Mouse (Mus musculus): Measurements from ENCODE around the gene Zic1. TPM values are rescaled to one million over a fixed set of nuclear protein-coding genes. Genes with fewer than 3 reads are reported as not detected.
A peak's percentile ranks its signal among the peaks of the same experiment; 100 is the strongest.

Gene Zic1
- polyA plus RNA-seq, 1 experiment from 2014 or later: 30.5 TPM

DNA sequence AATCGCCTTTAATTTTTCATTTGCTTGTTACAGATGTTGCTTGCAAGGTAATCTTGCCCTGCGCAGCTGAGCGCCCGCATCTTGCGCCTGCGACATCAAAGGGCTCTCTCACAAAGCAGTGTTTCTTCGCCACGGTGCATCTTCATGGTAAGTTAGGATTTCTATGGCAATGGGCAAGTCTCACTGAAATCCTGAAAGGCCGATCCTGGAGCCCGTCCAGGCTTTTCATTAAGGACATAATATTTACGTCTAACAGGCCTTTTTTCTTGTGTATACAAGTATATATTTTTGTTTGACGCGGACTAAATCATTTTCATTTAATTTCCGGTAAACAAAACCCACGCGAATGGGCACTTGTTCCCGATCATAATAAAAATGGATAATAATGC is 20.9 kb upstream of the Zic1 start:
- peaks cover 31% of the 10 kb centered on the region for H3K27me3 ChIP-seq (ENCODE audit: control insufficient read depth, insufficient read depth, low read length)
- peaks cover 10% of the 10 kb centered on the region; the same call in 1 of the 2 replicates for H3K4me1 ChIP-seq (ENCODE audit: control insufficient read depth, insufficient read depth, low read length)
- peak overlapping the region; percentile 17; the same call in 1 of the 2 replicates for H3K9ac ChIP-seq (replicated peaks; ENCODE audit: low read depth, low read length)
- H3K4me2 ChIP-seq (ENCODE audit: low read depth, low read length): peak overlapping the region; percentile 37
- no peaks in the 10 kb centered on the region for H3K9me3 ChIP-seq (ENCODE audit: control insufficient read depth, low read length)
- peak overlapping the region; percentile 1; the same call in 1 of the 2 replicates for H3K4me3 ChIP-seq (ENCODE audit: low read depth, low read length)
- no peak for ATAC-seq (ENCODE audit: low read depth)
- H3K36me3 ChIP-seq (ENCODE audit: control insufficient read depth, insufficient read depth, low read length): no peaks in the 10 kb centered on the region
- peak overlapping the region; percentile 96 for H3K27ac ChIP-seq (ENCODE audit: low read depth, low read length)
- 9% methylated on average over 17 of the region's 17 CpGs for WGBS

DNA sequence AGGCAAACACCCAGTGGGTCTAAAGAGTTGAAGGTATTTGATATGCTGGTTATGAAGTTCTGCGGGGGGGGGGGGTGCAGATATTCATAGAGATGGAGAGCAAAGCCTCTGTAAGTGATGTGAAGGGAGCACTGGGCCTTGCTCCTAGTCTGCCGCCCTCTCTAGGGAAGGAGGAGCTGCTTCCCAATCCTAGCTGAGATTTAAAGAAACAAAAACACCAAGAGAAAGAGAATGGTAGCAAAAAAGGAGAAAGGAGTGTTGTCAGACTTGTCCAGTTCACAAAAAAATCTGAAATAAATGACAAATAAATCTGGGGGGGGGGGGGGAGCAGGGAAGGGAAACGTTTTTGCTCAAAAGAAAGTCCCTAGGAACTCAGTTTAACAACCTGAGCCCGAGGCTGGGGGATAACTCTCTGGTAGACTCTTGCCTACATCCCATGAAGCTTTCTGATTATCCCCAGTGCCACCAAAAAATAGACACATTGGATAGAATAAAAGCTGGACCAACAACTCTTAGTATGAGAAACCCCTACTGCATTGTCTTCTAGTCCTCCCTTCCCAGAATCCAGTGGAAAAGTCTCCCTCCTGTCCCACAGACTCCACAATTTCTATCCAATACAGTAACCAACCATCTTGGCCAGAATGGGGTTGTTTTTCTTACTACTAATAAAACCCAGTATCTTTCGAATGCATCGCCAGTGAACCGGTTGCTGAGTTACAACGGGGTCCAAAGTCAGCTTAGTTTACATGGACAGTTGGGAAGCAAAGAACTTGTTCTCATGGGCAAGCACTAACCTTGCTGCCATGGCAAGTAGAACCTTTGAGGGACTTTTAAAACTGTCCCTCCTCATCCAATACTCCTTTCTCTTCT is 20.2 kb upstream of the Zic1 start:
- Histone ChIP-seq H3K36me3 (ENCODE audit: control insufficient read depth, insufficient read depth, low read length) (no peaks in the 10 kb centered on the region), H3K27ac (ENCODE audit: low read depth, low read length) (peak overlapping the region; percentile 96), H3K4me2 (ENCODE audit: low read depth, low read length) (no peak overlapping the region; the same call in 1 of the 2 replicates), H3K9me3 (ENCODE audit: control insufficient read depth, low read length) (no peaks in the 10 kb centered on the region), H3K4me1 (ENCODE audit: control insufficient read depth, insufficient read depth, low read length) (peaks cover 10% of the 10 kb centered on the region; the same call in 1 of the 2 replicates), H3K9ac (replicated peaks; ENCODE audit: low read depth, low read length) (peak overlapping the region; percentile 17; the same call in 1 of the 2 replicates), H3K4me3 (ENCODE audit: low read depth, low read length) (no peak overlapping the region), H3K27me3 (ENCODE audit: control insufficient read depth, insufficient read depth, low read length) (peaks cover 30% of the 10 kb centered on the region)
- WGBS: 5% methylated on average over 8 of the region's 8 CpGs
- ATAC-seq (ENCODE audit: low read depth): no peak

GRCm38 (mm10) chr9:91384693-91385560 is 19.3 kb upstream of the Zic1 start:
- peak overlapping the region; percentile 68 for H3K4me2 ChIP-seq (ENCODE audit: low read depth, low read length)
- peaks cover 10% of the 10 kb centered on the region; the same call in 1 of the 2 replicates for H3K4me1 ChIP-seq (ENCODE audit: control insufficient read depth, insufficient read depth, low read length)
- no peaks in the 10 kb centered on the region for H3K9me3 ChIP-seq (ENCODE audit: control insufficient read depth, low read length)
- 11% methylated on average over 4 of the region's 4 CpGs for WGBS
- peaks cover 22% of the 10 kb centered on the region for H3K27me3 ChIP-seq (ENCODE audit: control insufficient read depth, insufficient read depth, low read length)
- no peak overlapping the region for H3K4me3 ChIP-seq (ENCODE audit: low read depth, low read length)
- no peak overlapping the region for H3K9ac ChIP-seq (replicated peaks; ENCODE audit: low read depth, low read length)
- no peaks in the 10 kb centered on the region for H3K36me3 ChIP-seq (ENCODE audit: control insufficient read depth, insufficient read depth, low read length)
- peak overlapping the region; percentile 96 for H3K27ac ChIP-seq (ENCODE audit: low read depth, low read length)
- ATAC-seq (ENCODE audit: low read depth): no peak

GRCm38 (mm10) chr9:91384136-91384500 is 18.5 kb upstream of the Zic1 start:
- 2% methylated on average over 30 of the region's 30 CpGs for WGBS
- Histone ChIP-seq H3K4me1 (ENCODE audit: control insufficient read depth, insufficient read depth, low read length) (peaks cover 10% of the 10 kb centered on the region; the same call in 1 of the 2 replicates), H3K9me3 (ENCODE audit: control insufficient read depth, low read length) (no peaks in the 10 kb centered on the region), H3K36me3 (ENCODE audit: control insufficient read depth, insufficient read depth, low read length) (no peaks in the 10 kb centered on the region), H3K27ac (ENCODE audit: low read depth, low read length) (peak overlapping the region; percentile 96), H3K9ac (replicated peaks; ENCODE audit: low read depth, low read length) (peak overlapping the region; percentile 80), H3K4me3 (ENCODE audit: low read depth, low read length) (peak overlapping the region; percentile 44; the same call in 1 of the 2 replicates), H3K27me3 (ENCODE audit: control insufficient read depth, insufficient read depth, low read length) (peaks cover 18% of the 10 kb centered on the region), H3K4me2 (ENCODE audit: low read depth, low read length) (peak overlapping the region; percentile 68)
- ATAC-seq (ENCODE audit: low read depth): peak; percentile 57

DNA sequence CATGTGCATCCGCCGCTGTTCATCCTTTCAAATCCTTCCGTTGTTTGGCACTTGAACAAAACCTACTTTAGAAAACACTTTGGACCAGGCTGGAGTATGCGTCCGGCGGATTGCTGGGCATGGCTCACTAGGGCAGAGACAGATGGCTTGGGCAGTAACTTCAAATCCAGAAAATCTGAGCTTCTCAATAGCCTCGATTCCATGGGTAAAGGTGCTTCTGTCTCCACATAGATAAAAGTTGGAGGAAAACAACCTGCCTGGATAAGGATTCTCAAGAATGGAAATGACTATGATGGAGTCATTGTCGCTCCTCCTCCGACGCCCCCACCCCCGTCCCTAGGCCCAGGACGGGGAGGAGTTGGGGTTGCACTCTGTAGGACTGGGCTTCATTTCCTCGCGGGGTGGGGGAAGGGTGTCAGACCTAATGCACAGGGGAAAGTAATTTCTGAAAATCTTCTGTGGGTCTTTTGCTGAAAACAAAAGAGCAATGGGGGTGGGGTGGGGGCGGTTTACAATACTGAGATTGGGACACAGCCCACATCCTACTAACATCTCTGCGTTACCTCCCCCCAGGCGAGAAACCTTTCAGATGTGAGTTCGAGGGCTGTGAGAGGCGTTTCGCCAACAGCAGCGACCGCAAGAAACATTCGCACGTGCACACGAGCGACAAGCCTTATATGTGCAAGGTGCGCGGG is 18.0 kb upstream of the Zic1 start:
- peak overlapping the region; percentile 44; the same call in 1 of the 2 replicates for H3K4me3 ChIP-seq (ENCODE audit: low read depth, low read length)
- H3K9me3 ChIP-seq (ENCODE audit: control insufficient read depth, low read length): no peaks in the 10 kb centered on the region
- H3K4me1 ChIP-seq (ENCODE audit: control insufficient read depth, insufficient read depth, low read length): peaks cover 12% of the 10 kb centered on the region; the same call in 1 of the 2 replicates
- ATAC-seq (ENCODE audit: low read depth): peak; percentile 43
- 2% methylated on average over 28 of the region's 28 CpGs for WGBS
- peak overlapping the region; percentile 80 for H3K9ac ChIP-seq (replicated peaks; ENCODE audit: low read depth, low read length)
- peaks cover 14% of the 10 kb centered on the region for H3K27me3 ChIP-seq (ENCODE audit: control insufficient read depth, insufficient read depth, low read length)
- peak overlapping the region; percentile 96 for H3K27ac ChIP-seq (ENCODE audit: low read depth, low read length)
- peak overlapping the region; percentile 68 for H3K4me2 ChIP-seq (ENCODE audit: low read depth, low read length)
- H3K36me3 ChIP-seq (ENCODE audit: control insufficient read depth, insufficient read depth, low read length): no peaks in the 10 kb centered on the region

DNA sequence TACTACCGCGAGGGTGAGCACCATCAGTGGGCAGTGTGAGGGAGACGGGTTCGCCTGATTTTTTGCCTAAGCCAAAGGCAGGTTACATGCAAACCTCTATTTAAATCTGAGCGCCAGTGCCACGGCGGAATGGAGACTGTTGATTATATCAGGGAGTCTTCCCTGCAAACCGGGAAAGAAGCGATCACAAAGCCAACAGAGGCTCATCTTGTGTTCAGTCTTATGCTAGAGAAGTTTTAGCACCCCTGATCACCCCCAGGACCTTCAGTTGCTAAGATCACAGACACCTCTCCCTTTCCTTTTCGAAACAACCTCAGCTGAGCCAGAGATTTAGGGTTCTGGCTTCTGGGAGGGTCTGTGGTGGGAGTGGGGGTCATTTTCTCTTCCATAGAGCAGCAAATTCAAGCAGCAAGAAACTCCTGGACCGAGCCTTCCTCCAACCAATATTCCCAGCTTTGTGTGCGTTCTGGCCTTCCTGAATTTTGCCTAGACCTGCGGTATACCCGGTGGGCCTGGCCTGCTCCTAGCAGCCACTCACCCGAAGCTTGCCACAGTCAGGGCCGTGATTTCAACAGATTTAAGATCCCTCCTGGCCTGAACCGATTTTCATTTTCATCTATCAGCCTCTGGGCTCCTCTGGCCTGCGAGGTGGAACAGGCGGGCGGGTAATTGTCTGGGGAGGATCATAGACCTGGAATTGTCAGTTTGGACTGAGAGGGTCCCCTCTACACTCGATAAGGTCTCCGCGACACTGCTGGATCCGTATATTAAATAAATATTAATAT is 17.1 kb upstream of the Zic1 start:
- Histone ChIP-seq H3K4me3 (ENCODE audit: low read depth, low read length) (peak overlapping the region; percentile 44), H3K4me2 (ENCODE audit: low read depth, low read length) (peak overlapping the region; percentile 68), H3K9me3 (ENCODE audit: control insufficient read depth, low read length) (no peaks in the 10 kb centered on the region), H3K27ac (ENCODE audit: low read depth, low read length) (peak overlapping the region; percentile 96), H3K36me3 (ENCODE audit: control insufficient read depth, insufficient read depth, low read length) (no peaks in the 10 kb centered on the region), H3K4me1 (ENCODE audit: control insufficient read depth, insufficient read depth, low read length) (peaks cover 13% of the 10 kb centered on the region; the same call in 1 of the 2 replicates), H3K9ac (replicated peaks; ENCODE audit: low read depth, low read length) (peak overlapping the region; percentile 80), H3K27me3 (ENCODE audit: control insufficient read depth, insufficient read depth, low read length) (peaks cover 13% of the 10 kb centered on the region; the same call in 1 of the 2 replicates)
- no peak for ATAC-seq (ENCODE audit: low read depth)
- WGBS: 3% methylated on average over 24 of the region's 24 CpGs

DNA sequence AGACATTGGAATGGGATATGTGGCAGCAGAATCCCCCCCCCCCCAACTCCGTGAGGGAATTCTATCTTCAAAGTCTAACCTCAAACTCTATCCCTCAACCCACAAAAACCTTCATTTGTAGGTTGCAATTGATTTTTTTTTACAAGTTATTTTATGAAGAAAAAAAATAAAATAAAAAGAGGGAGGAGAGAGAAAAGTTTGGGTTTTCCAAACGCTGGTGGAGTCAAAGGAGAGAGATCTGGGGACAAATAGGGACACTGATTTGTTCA is 16.4 kb upstream of the Zic1 start:
- WGBS: 2% methylated on average over 2 of the region's 2 CpGs
- Histone ChIP-seq H3K27ac (ENCODE audit: low read depth, low read length) (peak overlapping the region; percentile 96), H3K9me3 (ENCODE audit: control insufficient read depth, low read length) (no peaks in the 10 kb centered on the region), H3K4me2 (ENCODE audit: low read depth, low read length) (peak overlapping the region; percentile 68), H3K4me3 (ENCODE audit: low read depth, low read length) (peak overlapping the region; percentile 44), H3K36me3 (ENCODE audit: control insufficient read depth, insufficient read depth, low read length) (no peaks in the 10 kb centered on the region), H3K4me1 (ENCODE audit: control insufficient read depth, insufficient read depth, low read length) (peaks cover 8% of the 10 kb centered on the region; the same call in 1 of the 2 replicates), H3K27me3 (ENCODE audit: control insufficient read depth, insufficient read depth, low read length) (peaks cover 9% of the 10 kb centered on the region; the same call in 1 of the 2 replicates), H3K9ac (replicated peaks; ENCODE audit: low read depth, low read length) (peak overlapping the region; percentile 80)
- ATAC-seq (ENCODE audit: low read depth): no peak

Data from neural tube, embryonic 14.5 days (tissue).